Mouse (Mus musculus): ENCODE data around the gene Phxr2. TPM values are rescaled to one million over a fixed set of nuclear protein-coding genes. Genes with fewer than 3 reads are reported as not detected.
A peak's percentile ranks its signal among the peaks of the same experiment; 100 is the strongest.

Gene Phxr2
- total RNA-seq (2015) (not detected in 2 replicates), total RNA-seq (2017) (not detected in 2 replicates)

GRCm38 (mm10) chr10:99126225-99126624 lies at the start of gene Phxr2:
Phxr2 (minus strand) TSS chr10:99126325.
- no peak for ATAC-seq (replicated peaks; ENCODE audit: poor library complexity)

GRCm38 (mm10) chr10:99172906-99173507 lies 46.9 kb upstream of the Phxr2 start:
- no peak for ATAC-seq (replicated peaks; ENCODE audit: poor library complexity)

GRCm38 (mm10) chr10:99171961-99172497 lies 45.9 kb upstream of the Phxr2 start:
- ATAC-seq (replicated peaks; ENCODE audit: poor library complexity), result peak; percentile 50

GRCm38 (mm10) chr10:99169765-99170129 lies 43.6 kb upstream of the Phxr2 start:
- ATAC-seq (replicated peaks; ENCODE audit: poor library complexity), result peak; percentile 67

GRCm38 (mm10) chr10:99168840-99169764 lies 43.0 kb upstream of the Phxr2 start:
- peak; percentile 48 for ATAC-seq (replicated peaks; ENCODE audit: poor library complexity)

GRCm38 (mm10) chr10:99168404-99168803 lies 42.3 kb upstream of the Phxr2 start:
- peak; percentile 27; the same call in 1 of the 2 replicates for ATAC-seq (replicated peaks; ENCODE audit: poor library complexity)

- ATAC-seq (replicated peaks; ENCODE audit: poor library complexity), result no peak
Measured at GRCm38 (mm10) chr10:99166392-99166791, 40.3 kb upstream of the Phxr2 start.

- peak; percentile 63 for ATAC-seq (replicated peaks; ENCODE audit: poor library complexity)
Measured at GRCm38 (mm10) chr10:99165751-99166282, 39.7 kb upstream of the Phxr2 start.

GRCm38 (mm10) chr10:99164871-99165477 lies 38.8 kb upstream of the Phxr2 start:
- peak; percentile 24; the same call in 1 of the 2 replicates for ATAC-seq (replicated peaks; ENCODE audit: poor library complexity)

GRCm38 (mm10) chr10:99163002-99163401 lies 36.9 kb upstream of the Phxr2 start:
- no peak for ATAC-seq (replicated peaks; ENCODE audit: poor library complexity)

- peak; percentile 66 for ATAC-seq (replicated peaks; ENCODE audit: poor library complexity)
Measured at GRCm38 (mm10) chr10:99161987-99162582, 36.0 kb upstream of the Phxr2 start.

GRCm38 (mm10) chr10:99157697-99158096 lies 31.6 kb upstream of the Phxr2 start:
- ATAC-seq (replicated peaks; ENCODE audit: poor library complexity), result peak; percentile 67; the same call in 1 of the 2 replicates

GRCm38 (mm10) chr10:99156808-99157207 lies 30.7 kb upstream of the Phxr2 start:
- peak; percentile 63 for ATAC-seq (replicated peaks; ENCODE audit: poor library complexity)

- ATAC-seq (replicated peaks; ENCODE audit: poor library complexity), result no peak
Measured at GRCm38 (mm10) chr10:99154635-99155034, 28.5 kb upstream of the Phxr2 start.

- ATAC-seq (replicated peaks; ENCODE audit: poor library complexity), result peak; percentile 72
Measured at GRCm38 (mm10) chr10:99152063-99152462, 25.9 kb upstream of the Phxr2 start.

- ATAC-seq (replicated peaks; ENCODE audit: poor library complexity), result peak; percentile 64
Measured at GRCm38 (mm10) chr10:99151580-99151979, 25.5 kb upstream of the Phxr2 start.

GRCm38 (mm10) chr10:99150016-99150415 lies 23.9 kb upstream of the Phxr2 start:
- ATAC-seq (replicated peaks; ENCODE audit: poor library complexity), result no peak

GRCm38 (mm10) chr10:99146596-99146995 lies 20.5 kb upstream of the Phxr2 start:
- ATAC-seq (replicated peaks; ENCODE audit: poor library complexity), result peak; percentile 77

GRCm38 (mm10) chr10:99145611-99146010 lies 19.5 kb upstream of the Phxr2 start:
- ATAC-seq (replicated peaks; ENCODE audit: poor library complexity), result no peak

GRCm38 (mm10) chr10:99136337-99136736 lies 10.2 kb upstream of the Phxr2 start:
- ATAC-seq (replicated peaks; ENCODE audit: poor library complexity), result no peak

All from megakaryocyte progenitor cell, adult 5-6 weeks (primary cell).